Mouse (Mus musculus) hindbrain, postnatal 0 days (tissue): ENCODE data around the gene Vps8. TPM values are rescaled to one million over a fixed set of nuclear protein-coding genes. Genes with fewer than 3 reads are reported as not detected.

Experiments used
- ATAC-seq: fragments of 200-750 bp; cut with Nextera tagmentation; 2 replicates; pipeline ENCODE4 v1.8.0; 2017; ENCODE audit warnings: mild to moderate bottlenecking, moderate TSS enrichment, moderate library complexity
- DNase-seq: peaks from one replicate; pipeline ENCODE4 v3.0.0-alpha.2; 2015; ENCODE audit warnings: low spot score
- H3K27ac ChIP-seq: fragments of 300-500 bp; sonication (generic); 2 replicates; pipeline ENCODE4 v1.5.1; 2014; ENCODE audit warnings: mild to moderate bottlenecking
- H3K27me3 ChIP-seq: fragments of 300-500 bp; sonication (generic); 2 replicates; pipeline ENCODE4 v1.6.1; 2014; ENCODE audit warnings: low read length, mixed read lengths; ENCODE audit not compliant: insufficient read depth
- H3K36me3 ChIP-seq: fragments of 300-500 bp; sonication (generic); 2 replicates; pipeline ENCODE4 v1.6.1; 2014; ENCODE audit warnings: low read length, mixed read lengths; ENCODE audit not compliant: insufficient read depth
- H3K4me1 ChIP-seq: fragments of 300-500 bp; sonication (generic); 2 replicates; pipeline ENCODE4 v1.6.1; 2014; ENCODE audit warnings: antibody characterized with exemption, low read length, mixed read lengths; ENCODE audit not compliant: insufficient read depth
- H3K4me2 ChIP-seq: fragments of 300-500 bp; sonication (generic); 2 replicates; pipeline ENCODE4 v1.6.1; 2014; ENCODE audit warnings: low read depth, mild to moderate bottlenecking, low read length, moderate library complexity, mixed read lengths
- H3K4me3 ChIP-seq: fragments of 300-500 bp; sonication (generic); 2 replicates; pipeline ENCODE4 v1.5.1; 2014; ENCODE audit warnings: low read length
- H3K9ac ChIP-seq: fragments of 300-500 bp; sonication (generic); replicated peaks from 2 replicates; pipeline ENCODE4 v1.6.1; 2014; ENCODE audit warnings: mild to moderate bottlenecking, low read length, moderate library complexity, mixed read lengths
- H3K9me3 ChIP-seq: fragments of 300-500 bp; sonication (generic); 2 replicates; pipeline ENCODE4 v1.6.1; 2016; ENCODE audit warnings: low read length, mixed read lengths
- CTCF ChIP-seq: IDR thresholded peaks from 2 replicates; pipeline ENCODE4 v1.5.1; 2016; ENCODE audit warnings: antibody characterized with exemption, control low read depth, low read depth
- WGBS: fragments of 180-500 bp; shearing (Covaris S2); extraction: QIAGEN DNeasy Blood & Tissue Kit; methylation state at CpG from one replicate; pipeline ENCODE4 v1.1.7; 2014; 5-methylcytosine and 5-hydroxymethylcytosine counted together
- polyA plus RNA-seq: library from polyadenylated mRNA; unstranded; fragments of >200 nt; fragmentation: Nextera tagmentation; extraction: Ambion mirVana; gene quantifications from 2 replicates; pipeline ENCODE4 v1.2.1, GENCODE M21; 2015
- total RNA-seq: library from RNA; depleted of rRNA; stranded (reverse); fragments of >200 nt; gene quantifications from 2 replicates; pipeline ENCODE4 v1.2.3, GENCODE M21; 2014

Vps8 gene
- total and polyA plus RNA-seq, 2 experiments from 2014 or later: 21.2 to 39.9 TPM

- no peaks in the 10 kb centered on the region; the same call in 1 of the 2 replicates for H3K4me1 ChIP-seq
- H3K27me3 ChIP-seq: no peaks in the 10 kb centered on the region
- H3K36me3 ChIP-seq: no peaks in the 10 kb centered on the region; the same call in 1 of the 2 replicates
- no peaks in the 10 kb centered on the region for H3K9me3 ChIP-seq
- H3K4me3 ChIP-seq: no peak overlapping the region
- no peak for DNase-seq
- no peak for ATAC-seq
- H3K9ac ChIP-seq: no peak overlapping the region
- 69% methylated on average over 5 of the region's 5 CpGs for WGBS
- no peak for TF ChIP-seq CTCF
- H3K27ac ChIP-seq: no peak overlapping the region
- H3K4me2 ChIP-seq: no peak overlapping the region
These were observed 69.4 kb downstream of the Vps8 start for GRCm38 (mm10) chr16:21492346-21492745.

GRCm38 (mm10) chr16:21492894-21493293 lies 70.0 kb downstream of the Vps8 start:
- no peaks in the 10 kb centered on the region for H3K27me3 ChIP-seq
- ATAC-seq (peak; percentile 32; the same call in 1 of the 2 replicates), DNase-seq (peak; percentile 43)
- H3K27ac ChIP-seq: peak overlapping the region; percentile 41; the same call in 1 of the 2 replicates
- no peak overlapping the region for H3K9ac ChIP-seq
- no peak for TF ChIP-seq CTCF
- no peak overlapping the region for H3K4me3 ChIP-seq
- 33% methylated on average over 2 of the region's 2 CpGs for WGBS
- no peaks in the 10 kb centered on the region for H3K9me3 ChIP-seq
- no peaks in the 10 kb centered on the region; the same call in 1 of the 2 replicates for H3K4me1 ChIP-seq
- no peaks in the 10 kb centered on the region; the same call in 1 of the 2 replicates for H3K36me3 ChIP-seq
- no peak overlapping the region for H3K4me2 ChIP-seq

GRCm38 (mm10) chr16:21494681-21495080 lies 71.8 kb downstream of the Vps8 start:
- Histone ChIP-seq H3K27me3 (no peaks in the 10 kb centered on the region), H3K9me3 (no peaks in the 10 kb centered on the region), H3K4me1 (no peaks in the 10 kb centered on the region; the same call in 1 of the 2 replicates), H3K36me3 (no peaks in the 10 kb centered on the region; the same call in 1 of the 2 replicates), H3K9ac (no peak overlapping the region), H3K27ac (no peak overlapping the region), H3K4me2 (no peak overlapping the region), H3K4me3 (no peak overlapping the region)
- ATAC-seq: no peak
- no peak for TF ChIP-seq CTCF
- DNase-seq: no peak
- 93% methylated on average over 6 of the region's 6 CpGs for whole genome bisulfite sequencing

- no peak overlapping the region for H3K4me2 ChIP-seq
- DNase-seq (no peak), ATAC-seq (no peak)
- no peaks in the 10 kb centered on the region for H3K27me3 ChIP-seq
- no peaks in the 10 kb centered on the region; the same call in 1 of the 2 replicates for H3K4me1 ChIP-seq
- H3K4me3 ChIP-seq: no peak overlapping the region
- no peak for TF ChIP-seq CTCF
- peaks cover 6% of the 10 kb centered on the region; the same call in 1 of the 2 replicates for H3K36me3 ChIP-seq
- no peaks in the 10 kb centered on the region for H3K9me3 ChIP-seq
- WGBS: 89% methylated on average over 9 of the region's 9 CpGs
- no peak overlapping the region for H3K9ac ChIP-seq
- H3K27ac ChIP-seq: no peak overlapping the region
These were observed 73.9 kb downstream of the Vps8 start for GRCm38 (mm10) chr16:21496799-21497198.

- Histone ChIP-seq H3K4me3 (no peak overlapping the region), H3K9ac (no peak overlapping the region), H3K27ac (no peak overlapping the region), H3K4me2 (no peak overlapping the region), H3K4me1 (no peaks in the 10 kb centered on the region; the same call in 1 of the 2 replicates), H3K36me3 (peaks cover 9% of the 10 kb centered on the region; the same call in 1 of the 2 replicates), H3K27me3 (no peaks in the 10 kb centered on the region), H3K9me3 (no peaks in the 10 kb centered on the region)
- ATAC-seq (no peak), DNase-seq (no peak)
- 77% methylated on average over 3 of the region's 3 CpGs for WGBS
- TF ChIP-seq CTCF: peak; percentile 33
These were observed 74.7 kb downstream of the Vps8 start for GRCm38 (mm10) chr16:21497627-21498026.

- Histone ChIP-seq H3K4me1 (no peaks in the 10 kb centered on the region), H3K27ac (no peak overlapping the region), H3K36me3 (peaks cover 9% of the 10 kb centered on the region; the same call in 1 of the 2 replicates), H3K4me3 (no peak overlapping the region), H3K4me2 (no peak overlapping the region), H3K27me3 (no peaks in the 10 kb centered on the region), H3K9me3 (no peaks in the 10 kb centered on the region), H3K9ac (no peak overlapping the region)
- no peak for TF ChIP-seq CTCF
- ATAC-seq: no peak
- no peak for DNase-seq
- WGBS: 82% methylated on average over 4 of the region's 4 CpGs
These were observed 76.1 kb downstream of the Vps8 start for GRCm38 (mm10) chr16:21498984-21499383.

GRCm38 (mm10) chr16:21499656-21500055 lies 76.7 kb downstream of the Vps8 start:
- ATAC-seq (no peak), DNase-seq (no peak)
- H3K36me3 ChIP-seq: peaks cover 9% of the 10 kb centered on the region; the same call in 1 of the 2 replicates
- no peak overlapping the region for H3K9ac ChIP-seq
- 78% methylated on average over 7 of the region's 7 CpGs for WGBS
- no peak overlapping the region for H3K27ac ChIP-seq
- no peak overlapping the region for H3K4me3 ChIP-seq
- no peaks in the 10 kb centered on the region for H3K27me3 ChIP-seq
- H3K9me3 ChIP-seq: no peaks in the 10 kb centered on the region
- no peak for TF ChIP-seq CTCF
- H3K4me1 ChIP-seq: no peaks in the 10 kb centered on the region
- no peak overlapping the region for H3K4me2 ChIP-seq
